Mouse (Mus musculus) stomach, embryonic 15.5 days (tissue): Measurements from ENCODE around the gene Bcor. TPM values are rescaled to one million over a fixed set of nuclear protein-coding genes. Genes with fewer than 3 reads are reported as not detected.

Experiments
- ATAC-seq: fragments of 200-750 bp; cut with Nextera tagmentation; 2 replicates; pipeline ENCODE4 v1.8.0; 2017; ENCODE audit warnings: low read depth, moderate number of reproducible peaks, moderate TSS enrichment; ENCODE audit not compliant: insufficient read depth, low FRiP score
- H3K27ac ChIP-seq: fragments of 300-500 bp; sonication (generic); 2 replicates; pipeline ENCODE4 v1.5.1; 2015; ENCODE audit warnings: mild to moderate bottlenecking, inconsistent platforms
- H3K27me3 ChIP-seq: fragments of 300-500 bp; sonication (generic); replicated peaks from 2 replicates; pipeline ENCODE4 v1.6.1; 2015; ENCODE audit warnings: inconsistent platforms
- H3K36me3 ChIP-seq: fragments of 300-500 bp; sonication (generic); 2 replicates; pipeline ENCODE4 v1.6.1; 2015; ENCODE audit warnings: inconsistent platforms
- H3K4me1 ChIP-seq: fragments of 300-500 bp; sonication (generic); 2 replicates; pipeline ENCODE4 v1.6.1; 2015; ENCODE audit warnings: inconsistent platforms
- H3K4me2 ChIP-seq: fragments of 300-500 bp; sonication (generic); 2 replicates; pipeline ENCODE4 v1.6.1; 2015; ENCODE audit warnings: mild to moderate bottlenecking, inconsistent platforms
- H3K4me3 ChIP-seq: fragments of 300-500 bp; sonication (generic); replicated peaks from 2 replicates; pipeline ENCODE4 v1.5.1; 2015; ENCODE audit warnings: inconsistent platforms
- H3K9ac ChIP-seq: fragments of 300-500 bp; sonication (generic); 2 replicates; pipeline ENCODE4 v1.6.1; 2015; ENCODE audit warnings: inconsistent platforms
- H3K9me3 ChIP-seq: fragments of 300-500 bp; sonication (generic); 2 replicates; pipeline ENCODE4 v1.6.1; 2016; ENCODE audit warnings: inconsistent platforms
- WGBS: fragments of 180-500 bp; shearing (Covaris S2); methylation state at CpG from one replicate; pipeline ENCODE4 v1.1.7; 2015; 5-methylcytosine and 5-hydroxymethylcytosine counted together
- polyA plus RNA-seq: library from polyadenylated mRNA; unstranded; fragments of >200 nt; fragmentation: Nextera tagmentation; extraction: Ambion mirVana; gene quantifications from 2 replicates; pipeline ENCODE4 v1.2.1, GENCODE M21; 2015

Gene Bcor
- polyA plus RNA-seq, 1 experiment from 2014 or later = 14.0 TPM

- H3K4me1 ChIP-seq = 0 out of 2 replicates have a peak, but pooled peaks cover 4% of the 10 kb centered on the region
- WGBS = 38% methylated on average over 1 of the region's 1 CpGs
- no peaks in the 10 kb centered on the region for H3K9me3 ChIP-seq
- H3K27me3 ChIP-seq = no peaks in the 10 kb centered on the region
- ATAC-seq = no peak
- H3K36me3 ChIP-seq = no peaks in the 10 kb centered on the region
- H3K4me2 ChIP-seq = no peak overlapping the region
- no peak overlapping the region for H3K4me3 ChIP-seq
- H3K9ac ChIP-seq = no peak overlapping the region
- no peak overlapping the region for H3K27ac ChIP-seq
These were observed 40.7 kb downstream of the Bcor start for GRCm38 (mm10) chrX:12119476-12119875.

DNA sequence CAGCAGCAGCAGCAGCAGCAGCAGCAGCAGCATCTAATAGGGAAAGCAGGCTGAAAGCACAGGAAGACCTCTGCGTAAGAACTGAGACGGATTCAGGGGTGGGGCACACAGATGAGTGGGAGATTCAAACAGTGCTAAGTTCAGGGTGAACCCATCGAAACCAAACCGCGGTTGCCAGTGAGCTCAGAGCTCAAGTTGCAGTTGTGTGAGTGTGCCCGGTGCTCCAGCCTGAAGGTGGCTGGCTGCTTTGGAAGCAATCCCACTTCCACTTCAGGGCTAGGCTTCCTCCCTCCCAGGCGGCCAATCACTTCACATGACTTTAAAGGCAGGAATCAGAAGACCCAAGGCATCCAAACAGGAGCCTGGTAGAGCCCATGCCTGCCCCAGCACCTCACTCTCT lies 44.0 kb downstream of the Bcor start:
- Histone ChIP-seq H3K9ac (no peak overlapping the region), H3K27me3 (no peaks in the 10 kb centered on the region), H3K4me2 (no peak overlapping the region), H3K9me3 (no peaks in the 10 kb centered on the region), H3K4me1 (no peaks in the 10 kb centered on the region), H3K27ac (no peak overlapping the region), H3K4me3 (no peak overlapping the region), H3K36me3 (no peaks in the 10 kb centered on the region)
- ATAC-seq = no peak
- 34% methylated on average over 7 of the region's 7 CpGs for WGBS

GRCm38 (mm10) chrX:12112166-12112565 lies 48.0 kb downstream of the Bcor start:
- Histone ChIP-seq H3K9ac (no peak overlapping the region), H3K4me2 (no peak overlapping the region), H3K4me1 (no peaks in the 10 kb centered on the region), H3K9me3 (no peaks in the 10 kb centered on the region), H3K27me3 (no peaks in the 10 kb centered on the region), H3K27ac (no peak overlapping the region), H3K4me3 (no peak overlapping the region), H3K36me3 (no peaks in the 10 kb centered on the region)
- WGBS = 77% methylated on average over 4 of the region's 4 CpGs
- no peak for ATAC-seq

- 68% methylated on average over 6 of the region's 6 CpGs for WGBS
- Histone ChIP-seq H3K9ac (no peak overlapping the region), H3K27ac (no peak overlapping the region), H3K27me3 (no peaks in the 10 kb centered on the region), H3K4me2 (no peak overlapping the region), H3K9me3 (no peaks in the 10 kb centered on the region), H3K4me3 (no peak overlapping the region), H3K36me3 (no peaks in the 10 kb centered on the region), H3K4me1 (no peaks in the 10 kb centered on the region)
- no peak for ATAC-seq
These were observed 49.6 kb downstream of the Bcor start for GRCm38 (mm10) chrX:12110518-12110917.

- Histone ChIP-seq H3K4me3 (no peak overlapping the region), H3K4me2 (no peak overlapping the region), H3K4me1 (no peaks in the 10 kb centered on the region), H3K36me3 (no peaks in the 10 kb centered on the region), H3K9me3 (no peaks in the 10 kb centered on the region), H3K27ac (no peak overlapping the region), H3K9ac (no peak overlapping the region), H3K27me3 (no peaks in the 10 kb centered on the region)
- no peak for ATAC-seq
- 73% methylated on average over 7 of the region's 7 CpGs for WGBS
These were observed 54.8 kb downstream of the Bcor start for GRCm38 (mm10) chrX:12105358-12105757.

- no peak overlapping the region for H3K9ac ChIP-seq
- no peak overlapping the region for H3K4me3 ChIP-seq
- no peak; the same call in 1 of the 2 replicates for ATAC-seq
- no peaks in the 10 kb centered on the region for H3K9me3 ChIP-seq
- H3K27ac ChIP-seq = no peak overlapping the region
- no peaks in the 10 kb centered on the region; the same call in 1 of the 2 replicates for H3K4me1 ChIP-seq
- H3K27me3 ChIP-seq = peaks cover 9% of the 10 kb centered on the region; the same call in 1 of the 2 replicates
- WGBS = 70% methylated on average over 12 of the region's 12 CpGs
- no peaks in the 10 kb centered on the region for H3K36me3 ChIP-seq
- H3K4me2 ChIP-seq = no peak overlapping the region
These were observed 63.2 kb downstream of the Bcor start for GRCm38 (mm10) chrX:12096783-12097526.

DNA sequence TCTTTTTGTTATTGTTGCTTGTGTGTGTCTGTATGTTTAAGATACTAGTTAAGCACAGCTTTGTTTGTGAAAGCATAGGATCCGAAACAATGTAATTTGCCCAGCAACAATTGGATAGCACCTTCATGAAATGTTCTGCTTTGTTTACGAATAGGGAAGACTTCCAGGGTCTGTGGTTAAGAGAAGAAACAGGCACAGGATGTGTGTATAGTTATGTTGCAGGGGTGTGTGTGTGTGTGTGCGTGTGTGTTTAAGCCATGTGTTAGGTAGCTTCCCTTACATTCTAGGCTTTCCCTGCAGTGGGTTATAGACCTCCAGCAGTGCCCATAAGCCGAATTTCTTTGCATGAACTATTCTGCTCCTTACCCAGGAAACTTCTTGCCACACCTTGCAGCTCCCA lies 66.8 kb downstream of the Bcor start:
- Histone ChIP-seq H3K4me2 (no peak overlapping the region), H3K36me3 (no peaks in the 10 kb centered on the region), H3K9ac (no peak overlapping the region), H3K4me1 (peaks cover 20% of the 10 kb centered on the region), H3K9me3 (no peaks in the 10 kb centered on the region), H3K27ac (no peak overlapping the region), H3K27me3 (peaks cover 29% of the 10 kb centered on the region), H3K4me3 (no peak overlapping the region)
- ATAC-seq = no peak
- WGBS = 72% methylated on average over 4 of the region's 4 CpGs

GRCm38 (mm10) chrX:12091431-12092061 lies 68.6 kb downstream of the Bcor start:
- Histone ChIP-seq H3K4me3 (peak overlapping the region; percentile 46), H3K27ac (peak overlapping the region; percentile 96), H3K36me3 (no peaks in the 10 kb centered on the region), H3K27me3 (peaks cover 40% of the 10 kb centered on the region), H3K9me3 (no peaks in the 10 kb centered on the region), H3K9ac (peak overlapping the region; percentile 56), H3K4me1 (peaks cover 20% of the 10 kb centered on the region), H3K4me2 (peak overlapping the region; percentile 88)
- no peak for ATAC-seq
- under 1% methylated on average over 42 of the region's 56 CpGs for WGBS

DNA sequence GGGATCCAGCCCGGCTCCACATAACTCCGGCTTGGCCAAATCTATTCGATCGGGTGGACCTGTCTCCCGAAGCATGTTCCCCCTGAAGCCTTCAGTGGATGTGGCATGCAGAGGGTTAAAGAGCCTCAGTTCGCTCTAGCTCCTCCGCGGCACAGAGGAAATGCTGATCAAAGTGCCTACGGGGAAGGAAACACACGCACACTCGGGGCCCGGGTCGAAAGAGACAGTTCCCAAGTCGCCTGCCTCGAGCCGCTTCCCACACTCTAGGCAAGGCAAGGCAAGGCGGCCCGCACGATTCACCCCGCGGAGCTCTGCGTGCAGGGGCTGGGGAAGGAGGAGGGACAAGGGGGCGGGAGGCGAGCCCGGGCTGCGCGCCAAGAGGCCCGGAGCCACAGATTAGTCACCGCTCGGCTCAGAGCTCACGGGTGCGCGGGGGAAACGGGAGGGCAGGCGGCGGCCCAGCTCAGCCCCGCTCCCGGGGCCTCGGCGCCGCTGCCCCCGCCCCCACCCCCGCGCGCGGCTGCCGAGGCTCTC lies 69.2 kb downstream of the Bcor start:
- ATAC-seq = peak; percentile 62; the same call in 1 of the 2 replicates
- Histone ChIP-seq H3K36me3 (no peaks in the 10 kb centered on the region), H3K4me1 (peaks cover 20% of the 10 kb centered on the region), H3K9me3 (no peaks in the 10 kb centered on the region), H3K4me2 (peak overlapping the region; percentile 88), H3K9ac (0 out of 2 replicates have a peak overlapping the region, but pooled peaks have one; percentile 4), H3K27me3 (peaks cover 40% of the 10 kb centered on the region), H3K27ac (peak overlapping the region; percentile 96), H3K4me3 (peak overlapping the region; percentile 46)
- 4% methylated on average over 31 of the region's 47 CpGs for WGBS

- Histone ChIP-seq H3K4me3 (peak overlapping the region; percentile 46), H3K4me1 (peaks cover 20% of the 10 kb centered on the region), H3K27ac (peak overlapping the region; percentile 96), H3K27me3 (peaks cover 40% of the 10 kb centered on the region), H3K9me3 (no peaks in the 10 kb centered on the region), H3K36me3 (no peaks in the 10 kb centered on the region), H3K4me2 (peak overlapping the region; percentile 88), H3K9ac (0 out of 2 replicates have a peak overlapping the region, but pooled peaks have one; percentile 4)
- WGBS = 9% methylated on average over 37 of the region's 37 CpGs
- ATAC-seq = peak; percentile 49
These were observed 69.8 kb downstream of the Bcor start for GRCm38 (mm10) chrX:12090151-12090870.

- no peak for ATAC-seq
- peak overlapping the region; percentile 96 for H3K27ac ChIP-seq
These were observed 70.6 kb downstream of the Bcor start for GRCm38 (mm10) chrX:12089353-12090081.

More at GRCm38 (mm10) chrX:12089353-12090081, 70.6 kb downstream of the Bcor start:
- Histone ChIP-seq H3K36me3 (no peaks in the 10 kb centered on the region), H3K4me3 (peak overlapping the region; percentile 16), H3K27me3 (peaks cover 48% of the 10 kb centered on the region), H3K9ac (no peak overlapping the region), H3K9me3 (no peaks in the 10 kb centered on the region), H3K4me2 (peak overlapping the region; percentile 88), H3K4me1 (peaks cover 23% of the 10 kb centered on the region)
- WGBS = 2% methylated on average over 49 of the region's 52 CpGs
